Mouse (Mus musculus) megakaryocyte, embryonic 14.5 days (primary cell): ENCODE results near the gene Smoc2.

Experiments used
- FLI1 ChIP-seq: IDR thresholded peaks from 2 replicates; pipeline ENCODE4 v1.6.1; 2012; ENCODE audit warnings: low read length, inconsistent platforms, mixed read lengths
- GATA1 ChIP-seq: IDR thresholded peaks from 3 replicates; pipeline ENCODE4 v1.6.1; 2012; ENCODE audit warnings: mixed read lengths, low read length, inconsistent platforms, borderline replicate concordance

GRCm38 (mm10) chr17:14353219-14354079 is 74.1 kb downstream of the Smoc2 start:
- TF ChIP-seq GATA1 (no peak), FLI1 (no peak)
